Mouse (Mus musculus) hindlimb bud, embryonic 11.5 days (tissue): ENCODE results near the gene Flnb.

Experiments
- DNase-seq: peaks from one replicate; pipeline ENCODE4 v3.0.0-alpha.2; 2012; ENCODE audit warnings: low read depth, low spot score; ENCODE audit errors: extremely low spot score

Gene Flnb

GRCm38 (mm10) chr14:7896699-7897098, 78.9 kb downstream of the Flnb start:
- DNase-seq = no peak

DNA sequence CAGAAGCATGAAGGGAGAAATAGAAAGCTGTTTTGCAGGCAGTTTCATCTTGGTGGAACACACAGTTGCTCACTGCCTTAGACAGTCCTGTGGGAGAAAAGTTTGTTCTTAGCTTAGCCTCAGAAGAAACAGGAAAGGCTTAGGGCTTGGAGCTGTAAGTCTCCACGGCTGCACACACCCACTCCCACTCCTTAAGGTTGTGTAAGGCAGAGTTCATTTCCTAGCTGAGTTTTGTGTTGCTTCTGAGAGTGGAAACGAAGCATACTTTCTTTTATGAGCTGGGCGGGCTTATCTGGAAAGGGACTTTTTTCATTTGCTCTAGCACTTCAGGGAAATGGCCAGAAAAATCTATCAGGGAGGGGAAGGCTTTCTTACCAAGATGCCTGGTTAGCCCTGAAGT, 82.2 kb downstream of the Flnb start:
- DNase-seq = no peak

DNA sequence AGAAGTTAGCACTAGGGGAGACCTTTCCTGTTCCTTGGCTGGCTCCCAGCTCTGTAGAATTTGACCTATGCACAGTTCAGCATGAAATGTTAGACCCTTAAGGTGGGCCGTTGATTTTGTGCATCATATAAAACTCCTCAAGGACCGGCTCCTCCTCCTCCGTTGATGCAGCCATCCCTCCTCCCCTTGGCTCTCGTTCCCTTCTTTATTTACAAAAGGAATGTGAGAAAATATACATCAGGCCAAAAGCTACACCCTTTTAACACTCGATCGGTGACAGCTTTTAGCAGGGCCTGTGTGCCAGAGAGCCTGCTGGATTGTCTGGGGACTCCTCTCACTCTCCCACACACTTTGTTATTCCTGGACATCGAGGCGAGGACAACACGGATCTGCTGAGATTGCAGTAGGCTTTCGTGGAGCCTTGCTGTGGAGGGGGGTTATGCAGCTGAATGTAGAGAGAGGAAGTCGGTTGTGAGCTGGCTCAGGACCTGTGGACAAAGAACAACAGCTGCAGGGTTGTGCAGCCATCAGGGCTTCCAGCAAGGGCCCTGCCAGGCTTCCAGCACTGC, 82.8 kb downstream of the Flnb start:
- DNase-seq = no peak

- DNase-seq = no peak
Observed at GRCm38 (mm10) chr14:7901484-7902240, 83.9 kb downstream of the Flnb start.

DNA sequence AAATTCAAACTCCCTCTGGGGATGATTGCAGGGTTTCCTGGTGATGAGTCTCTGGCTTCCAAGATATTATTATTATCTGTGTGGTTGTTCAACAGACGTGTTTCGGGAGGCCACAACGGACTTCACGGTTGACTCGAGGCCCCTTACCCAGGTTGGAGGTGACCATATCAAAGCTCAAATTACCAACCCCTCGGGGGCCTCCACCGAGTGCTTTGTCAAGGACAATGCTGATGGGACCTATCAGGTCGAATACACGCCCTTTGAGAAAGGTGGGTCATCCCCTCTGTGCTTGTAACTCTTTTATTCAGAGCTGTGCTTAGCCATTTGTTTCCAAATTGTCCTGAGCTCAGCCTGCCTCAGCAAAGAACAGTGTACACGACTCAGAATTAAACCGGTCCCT, 89.3 kb downstream of the Flnb start:
- no peak for DNase-seq

DNA sequence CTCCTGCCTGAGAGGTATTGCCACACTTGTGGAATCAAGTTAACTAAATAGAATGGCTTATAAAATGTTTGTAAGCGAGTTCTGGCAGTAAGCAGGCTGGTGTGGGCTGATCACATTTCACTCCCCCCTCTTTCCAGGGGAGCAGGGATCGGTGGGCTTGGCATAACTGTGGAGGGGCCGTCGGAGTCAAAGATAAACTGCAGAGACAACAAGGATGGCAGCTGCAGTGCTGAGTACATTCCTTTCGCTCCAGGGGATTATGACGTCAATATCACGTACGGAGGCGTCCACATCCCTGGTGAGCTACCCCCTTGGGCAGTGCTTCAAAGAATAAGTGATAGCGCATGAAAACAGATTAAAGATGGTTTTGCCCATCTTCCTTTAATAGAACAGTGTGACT, 91.7 kb downstream of the Flnb start:
- no peak for DNase-seq

DNA sequence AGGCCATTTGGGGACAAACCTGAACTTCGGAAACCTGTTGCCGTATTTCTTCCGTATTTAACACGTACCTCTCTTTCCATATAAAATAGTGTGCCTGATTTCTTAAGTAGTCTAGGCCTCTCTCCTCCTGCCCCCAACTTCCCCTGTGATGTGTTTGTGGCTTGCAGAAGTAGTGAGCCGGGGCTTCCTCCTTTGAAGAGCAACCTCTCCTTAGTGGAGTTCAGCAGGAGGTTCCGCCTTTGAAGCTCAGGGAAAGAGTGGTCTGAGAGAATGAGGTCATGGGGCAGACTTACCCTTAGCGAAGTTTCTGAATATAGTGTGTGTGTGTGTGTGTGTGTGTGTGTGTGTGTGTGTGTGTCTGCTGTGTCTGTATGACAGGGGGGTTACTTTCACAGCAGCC, 96.1 kb downstream of the Flnb start:
- no peak for DNase-seq

DNA sequence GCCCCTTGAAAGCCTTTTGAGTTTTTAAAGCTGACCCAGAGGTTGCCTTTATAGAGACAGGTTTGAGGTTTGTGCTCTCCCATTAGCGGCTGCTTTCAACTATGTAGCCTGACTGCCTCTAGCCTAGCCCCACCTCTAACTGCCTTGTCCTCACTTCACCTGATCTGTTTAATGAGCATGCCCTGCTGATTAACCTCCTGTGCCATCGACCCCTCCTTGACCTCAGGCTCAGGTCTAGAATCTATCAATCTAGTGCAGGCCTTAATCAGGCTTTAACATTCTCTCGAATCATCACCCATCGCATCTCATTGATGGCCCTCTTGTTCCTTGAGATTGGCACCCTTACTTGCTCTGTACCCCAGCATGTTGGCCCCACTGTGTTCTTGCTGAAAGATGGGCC, 96.7 kb downstream of the Flnb start:
- no peak for DNase-seq

DNA sequence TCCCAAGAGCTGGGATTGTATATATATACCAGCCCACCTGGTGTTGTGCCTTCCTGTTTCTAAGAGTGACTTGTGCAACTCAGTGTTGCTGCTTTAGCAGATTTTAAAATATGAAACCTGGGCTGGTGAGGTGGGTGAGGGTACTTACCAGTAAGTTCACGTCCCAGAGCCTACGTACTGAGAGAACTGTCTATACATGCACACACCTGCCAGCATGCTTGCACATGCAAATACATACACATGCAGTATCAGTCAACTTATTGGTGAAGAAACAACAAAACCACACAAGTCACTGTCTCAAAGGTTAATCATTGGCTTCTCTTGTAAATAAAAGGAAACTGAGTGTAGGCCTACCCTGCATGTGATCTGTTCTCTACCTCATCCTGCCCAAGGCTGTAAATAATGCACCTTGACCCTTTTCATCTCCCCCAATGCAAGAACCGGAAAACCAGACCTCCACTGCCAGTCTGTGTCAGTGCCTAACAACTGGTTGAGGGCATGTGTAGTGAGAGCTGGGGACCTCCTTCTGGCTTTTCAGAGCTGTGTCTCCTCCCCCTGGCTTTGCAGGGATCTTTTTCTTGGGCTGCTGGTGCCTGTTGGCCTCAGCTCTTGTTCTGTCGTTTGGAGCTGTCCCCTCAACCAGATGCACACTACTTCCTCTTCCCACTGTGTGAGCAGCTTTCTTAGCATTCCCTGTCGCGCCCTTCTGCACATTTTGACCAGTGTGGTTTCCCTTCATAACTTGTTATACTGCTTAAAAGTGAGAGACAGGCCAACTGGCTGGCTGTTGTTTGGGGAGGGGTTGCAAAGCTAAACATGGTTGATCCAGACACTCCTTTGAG, 100.6 kb downstream of the Flnb start:
- DNase-seq = no peak

DNA sequence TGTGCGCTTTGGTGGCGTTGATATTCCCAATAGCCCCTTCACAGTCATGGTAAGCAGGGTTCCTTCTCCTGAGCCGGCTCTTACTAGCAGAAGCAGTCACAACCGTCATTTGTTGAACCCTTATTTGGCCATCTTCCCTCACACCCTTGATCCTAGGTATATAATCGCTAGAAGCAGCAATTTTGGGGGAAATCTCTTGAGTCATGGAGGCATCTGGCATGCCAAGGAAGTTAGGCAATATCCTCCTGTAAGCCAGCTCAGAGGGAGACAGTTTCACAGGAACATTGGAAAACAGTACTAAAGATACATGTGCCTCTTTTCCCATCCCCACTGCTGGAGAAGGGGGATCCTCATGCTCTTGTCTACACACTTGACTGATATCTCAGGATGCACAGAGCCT, 101.6 kb downstream of the Flnb start:
- DNase-seq = no peak

- no peak for DNase-seq
Observed at GRCm38 (mm10) chr14:7919921-7920320, 102.2 kb downstream of the Flnb start.

DNA sequence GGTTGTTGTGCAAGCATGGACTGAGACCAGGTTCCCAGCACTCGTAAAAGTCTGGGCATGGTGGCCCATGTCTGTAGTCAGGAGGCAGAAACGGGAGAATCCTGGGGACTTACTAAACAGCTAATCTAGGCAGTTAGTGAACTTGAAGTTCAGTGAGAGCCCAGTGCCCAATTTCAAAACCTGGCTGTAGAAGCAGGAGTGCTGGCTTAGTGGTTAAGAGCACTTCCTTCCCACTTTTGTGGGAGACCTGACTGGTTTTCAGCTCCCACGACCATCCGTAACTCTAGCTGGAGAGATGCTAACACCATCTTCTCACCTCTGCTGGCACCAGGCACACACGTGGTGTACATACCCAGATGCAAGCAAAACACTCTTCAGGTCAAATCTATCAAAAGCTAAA, 103.7 kb downstream of the Flnb start:
- DNase-seq = no peak

DNA sequence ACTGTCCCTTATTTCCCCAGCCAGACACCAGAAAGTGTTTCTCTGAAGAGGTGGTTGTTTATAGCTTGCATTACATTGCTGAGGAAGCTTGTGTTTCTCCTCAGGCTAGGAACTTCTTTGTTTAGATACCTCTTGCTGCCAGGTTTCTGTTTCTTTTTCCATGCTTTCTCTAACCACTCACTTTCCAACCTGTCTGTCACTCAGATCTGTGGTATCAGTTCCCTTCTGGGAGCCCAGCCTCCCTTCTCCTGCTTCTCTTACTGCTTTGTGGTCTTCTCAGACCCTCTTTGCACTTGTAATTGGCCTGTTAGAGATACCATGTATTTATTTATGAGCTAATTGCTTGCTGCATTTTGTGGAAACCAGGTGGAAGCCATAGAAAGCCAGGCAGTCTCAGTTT, 105.9 kb downstream of the Flnb start:
- DNase-seq = no peak

DNA sequence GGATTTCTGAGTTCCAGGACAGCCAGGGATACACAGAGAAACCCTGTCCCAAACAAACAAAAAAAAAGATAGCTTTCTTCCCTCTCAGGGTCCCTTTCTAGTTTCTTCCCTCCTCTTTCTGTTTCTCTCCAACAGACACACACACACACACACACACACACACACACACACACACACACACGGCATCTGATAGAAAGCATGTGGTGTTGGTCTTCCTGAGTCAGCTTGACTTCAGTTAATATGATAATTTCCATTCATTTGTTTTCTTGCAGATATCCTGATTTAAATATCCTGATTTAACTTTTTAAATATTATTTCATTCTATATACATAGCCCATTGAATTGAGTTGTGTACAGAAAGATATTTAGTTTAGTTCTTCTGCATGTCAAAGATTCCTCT, 110.6 kb downstream of the Flnb start:
- DNase-seq = no peak

- no peak for DNase-seq
Observed at GRCm38 (mm10) chr14:7929029-7929428, 111.3 kb downstream of the Flnb start.

DNA sequence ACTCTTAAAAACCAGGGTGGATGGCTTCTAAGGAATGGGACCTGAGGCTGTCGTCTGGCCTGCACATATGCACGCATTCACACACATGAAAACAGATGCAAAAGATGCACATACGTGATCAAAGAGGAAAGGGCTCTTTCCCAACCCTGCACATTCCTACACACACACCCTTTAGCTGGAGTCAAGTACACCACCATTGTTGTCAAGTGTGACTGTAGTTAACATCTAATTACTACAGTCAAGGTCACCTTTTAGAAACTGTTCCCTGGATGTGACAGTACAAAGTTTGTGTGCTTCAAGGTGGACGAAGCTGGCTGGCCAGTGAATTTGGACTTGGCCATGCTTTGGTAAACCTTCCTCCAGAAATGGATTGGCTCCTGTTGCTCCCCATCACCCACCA, 114.4 kb downstream of the Flnb start:
- no peak for DNase-seq

DNA sequence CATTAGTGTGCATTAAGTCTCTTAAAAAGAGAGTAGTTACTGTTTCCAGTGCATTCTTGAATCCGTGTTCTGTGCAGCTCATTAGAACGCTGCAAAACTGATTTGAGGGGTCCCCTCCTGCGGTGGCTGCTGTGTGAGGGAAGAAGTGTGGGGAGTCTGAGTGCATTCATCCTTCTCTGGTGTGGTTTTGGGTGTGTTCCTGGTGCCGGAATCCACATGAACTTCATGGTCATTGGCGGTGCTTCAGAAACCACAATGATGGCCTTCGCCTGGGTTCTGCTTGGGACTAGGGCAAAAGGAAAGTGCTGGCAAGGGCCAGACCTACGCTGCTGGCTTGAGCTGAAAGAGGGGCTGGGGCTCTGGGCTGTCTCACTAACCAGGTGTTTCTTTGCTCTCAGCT, 116.4 kb downstream of the Flnb start:
- no peak for DNase-seq

DNA sequence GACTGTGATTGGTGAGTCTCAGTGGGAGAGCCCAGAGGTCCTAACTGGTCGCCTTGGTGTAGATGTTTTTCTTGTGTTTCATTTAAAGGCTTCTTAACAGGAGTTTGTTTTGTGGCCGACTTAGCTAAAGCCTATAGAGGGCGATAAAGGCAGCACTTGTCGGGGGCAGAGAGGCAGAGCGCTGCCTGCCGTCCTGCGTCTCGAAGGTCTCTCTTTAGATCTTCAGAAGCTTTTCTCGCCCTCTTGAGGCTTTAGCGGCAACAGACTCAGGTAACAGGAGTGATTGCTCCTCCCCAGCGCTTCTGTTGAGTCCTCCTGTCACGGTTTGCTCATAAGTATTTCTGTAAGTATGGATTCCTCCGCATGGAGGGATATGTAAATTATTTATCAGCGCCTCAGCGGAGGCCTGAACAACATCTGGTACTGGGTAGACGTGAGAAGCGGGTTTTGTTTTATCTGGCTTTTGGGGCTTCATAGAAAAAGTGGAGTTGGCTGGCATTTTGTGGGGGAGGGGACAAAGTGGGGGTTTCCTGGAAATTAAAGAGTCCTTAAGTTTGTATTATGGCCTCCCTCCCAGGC, 119.4 kb downstream of the Flnb start:
- DNase-seq = peak; percentile 39

GRCm38 (mm10) chr14:7938809-7939784, 121.3 kb downstream of the Flnb start:
- no peak for DNase-seq

DNA sequence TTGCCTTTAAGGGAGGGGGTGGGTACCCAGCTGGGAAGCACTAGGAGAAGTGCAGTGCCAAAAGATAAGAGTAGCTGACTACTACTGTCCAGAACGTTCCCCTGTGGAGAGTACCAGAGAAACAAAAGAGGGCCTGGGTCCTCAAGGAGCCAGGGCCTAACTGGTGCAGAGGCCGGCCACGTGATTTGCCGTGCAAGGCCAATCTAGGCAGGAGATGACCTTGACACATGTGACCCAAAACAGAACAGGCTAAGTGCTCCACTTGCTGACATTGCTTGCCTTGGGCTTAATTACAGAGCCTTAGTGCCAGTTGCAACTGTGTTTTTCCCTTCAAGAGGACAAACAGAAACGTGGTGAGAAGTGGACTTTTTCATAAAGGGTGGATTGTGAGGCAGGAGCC, 123.7 kb downstream of the Flnb start:
- DNase-seq = no peak
